Mouse (Mus musculus) cerebellum, adult 9-10 months (tissue): Measurements from ENCODE around the gene Gm1043.

ENCODE experiments used
- DNase-seq: peaks from one replicate; pipeline ENCODE4 v3.0.0; 2022

Gene Gm1043

GRCm38 (mm10) chr5:37085241-37085640 lies at the start of gene Gm1043:
Gm1043 (plus strand) TSS chr5:37085370.
- no peak for DNase-seq

DNA sequence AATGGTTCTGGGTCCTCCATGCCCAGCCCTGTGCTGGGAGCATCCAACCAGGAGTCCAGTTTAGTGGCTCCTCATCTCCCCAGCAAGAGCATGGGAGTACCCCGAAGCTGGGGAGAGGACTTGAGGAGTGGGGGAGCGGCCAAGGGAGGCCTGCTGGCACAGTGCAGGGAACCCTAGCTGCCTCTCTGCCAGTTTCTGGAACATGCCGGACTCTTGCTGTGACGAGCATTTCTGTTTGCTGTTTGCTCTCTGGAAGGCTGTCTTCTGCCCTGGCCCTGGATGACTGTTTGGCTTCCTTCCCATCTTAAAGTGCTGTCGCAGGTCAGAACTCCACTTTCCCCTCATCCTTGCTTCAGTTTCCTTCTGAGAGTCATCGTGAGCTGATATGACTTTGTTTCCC lies 49.3 kb upstream of the Gm1043 start:
- no peak for DNase-seq

DNA sequence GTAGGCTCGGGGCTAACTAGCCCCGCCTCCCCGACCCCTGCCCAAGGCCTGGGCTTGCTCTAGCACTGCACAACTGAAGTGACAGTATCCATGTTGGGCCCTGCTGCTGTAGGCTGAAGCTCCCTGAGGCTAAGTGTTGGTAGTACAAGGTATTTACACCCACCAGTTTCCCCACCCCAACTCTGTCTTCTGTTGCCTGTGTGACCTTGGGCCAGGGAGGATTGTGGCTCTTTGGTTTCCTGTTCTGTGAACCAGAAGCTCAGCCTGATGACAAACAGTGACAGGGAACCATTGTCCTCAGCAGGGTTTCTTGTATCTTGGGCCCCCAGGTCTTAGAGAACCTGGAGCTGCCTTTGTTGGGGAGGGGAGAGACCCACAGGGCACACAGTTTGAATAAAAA lies 48.3 kb upstream of the Gm1043 start:
- no peak for DNase-seq

DNA sequence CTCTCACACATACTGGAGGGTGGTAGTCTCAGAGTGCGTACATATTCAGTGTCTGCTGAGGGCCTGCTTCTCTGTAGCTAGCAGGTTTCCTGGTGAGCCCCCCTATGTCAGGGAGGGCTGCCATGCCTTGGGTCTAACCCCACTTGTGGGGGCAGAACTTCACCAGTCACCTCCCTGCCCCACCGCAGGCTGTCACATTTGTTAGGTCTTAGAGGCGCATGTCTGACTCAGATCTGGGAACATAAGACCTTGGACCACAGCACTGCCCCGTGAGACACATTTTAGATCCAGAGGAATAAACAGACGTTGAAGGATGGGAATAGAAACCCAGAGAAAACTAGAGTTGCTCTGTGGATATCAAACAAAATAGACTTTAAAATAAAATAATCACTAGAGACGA lies 45.3 kb upstream of the Gm1043 start:
- DNase-seq = no peak

DNA sequence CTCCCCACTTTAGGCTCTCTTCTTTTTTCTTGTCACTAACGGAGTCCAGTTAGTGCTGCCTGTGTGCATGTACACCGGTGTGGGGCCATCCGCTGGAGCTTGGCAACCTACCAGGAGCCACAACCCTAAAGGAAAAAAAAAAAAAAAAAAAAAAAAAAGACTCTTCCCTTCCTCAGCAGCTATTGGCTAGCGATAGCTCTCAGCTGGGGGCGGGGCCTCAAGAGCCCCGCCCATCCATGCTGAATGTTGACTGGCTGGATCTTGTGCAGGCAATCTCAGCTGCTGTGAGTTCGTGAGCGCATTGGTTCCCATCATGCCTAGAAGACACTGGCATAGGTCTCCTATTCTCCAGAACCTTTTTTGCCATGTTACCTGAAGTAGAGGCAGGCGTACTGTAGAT lies 44.5 kb upstream of the Gm1043 start:
- DNase-seq = no peak

DNA sequence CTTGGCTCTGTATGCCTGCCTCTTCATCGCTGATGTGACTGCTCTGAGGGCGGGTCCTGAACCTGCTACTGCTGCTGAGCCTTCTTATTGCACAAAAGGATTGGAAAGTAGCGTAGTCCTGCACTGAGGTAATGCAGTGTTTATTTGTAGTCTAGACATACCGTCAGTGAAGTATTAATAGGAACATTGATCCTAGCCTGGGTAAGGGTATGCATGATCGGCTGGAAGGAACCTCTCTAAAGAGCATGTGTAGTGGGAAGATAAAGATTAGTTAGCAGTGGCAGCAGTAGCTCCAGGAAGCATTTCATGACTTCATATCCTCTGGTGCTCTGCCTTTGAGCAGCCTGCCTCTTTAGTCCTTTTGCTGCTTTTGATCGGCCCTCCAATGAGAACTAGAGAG lies 43.5 kb upstream of the Gm1043 start:
- no peak for DNase-seq

- no peak for DNase-seq
These were observed 42.2 kb upstream of the Gm1043 start for GRCm38 (mm10) chr5:37042934-37043333.

DNA sequence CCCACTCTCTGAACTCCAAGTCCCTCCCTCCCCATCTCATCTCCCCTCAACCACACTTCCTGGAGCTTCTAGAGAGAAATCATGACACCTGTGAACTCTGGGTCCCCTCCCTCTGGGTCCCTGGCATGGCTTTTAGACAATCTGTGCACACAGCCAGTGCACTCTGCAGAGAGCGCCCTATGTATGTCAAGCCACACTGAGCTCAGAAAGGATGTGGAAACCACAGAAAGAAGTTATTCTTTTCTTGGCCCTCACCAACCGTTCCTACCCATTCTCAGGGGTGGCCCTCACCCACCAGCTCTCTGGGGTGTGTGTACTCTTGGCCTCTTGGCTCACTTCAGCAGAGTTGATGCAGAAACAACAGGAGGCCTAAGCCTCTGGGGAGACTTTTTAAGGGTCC lies 40.4 kb upstream of the Gm1043 start:
- no peak for DNase-seq

DNA sequence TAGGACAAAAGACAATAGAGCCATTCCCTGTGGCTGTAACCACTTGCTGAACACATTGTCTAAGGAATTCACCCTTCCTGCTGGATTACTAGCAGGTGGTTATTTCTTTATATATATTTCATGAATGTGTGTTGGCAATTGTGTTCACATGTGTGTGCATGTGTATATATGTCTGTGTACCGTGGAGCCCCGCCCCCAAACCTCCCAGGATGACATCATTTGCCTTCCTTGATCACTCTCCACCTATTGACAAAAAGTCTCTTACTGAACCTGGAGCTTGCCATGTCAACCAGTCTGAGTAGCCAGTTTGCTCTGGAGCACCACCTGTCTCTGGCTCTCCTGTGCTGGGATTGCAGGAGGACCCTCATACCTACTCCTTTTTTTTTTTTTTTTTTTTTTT lies 39.6 kb upstream of the Gm1043 start:
- no peak for DNase-seq

GRCm38 (mm10) chr5:37046791-37047190 lies 38.4 kb upstream of the Gm1043 start:
- no peak for DNase-seq

DNA sequence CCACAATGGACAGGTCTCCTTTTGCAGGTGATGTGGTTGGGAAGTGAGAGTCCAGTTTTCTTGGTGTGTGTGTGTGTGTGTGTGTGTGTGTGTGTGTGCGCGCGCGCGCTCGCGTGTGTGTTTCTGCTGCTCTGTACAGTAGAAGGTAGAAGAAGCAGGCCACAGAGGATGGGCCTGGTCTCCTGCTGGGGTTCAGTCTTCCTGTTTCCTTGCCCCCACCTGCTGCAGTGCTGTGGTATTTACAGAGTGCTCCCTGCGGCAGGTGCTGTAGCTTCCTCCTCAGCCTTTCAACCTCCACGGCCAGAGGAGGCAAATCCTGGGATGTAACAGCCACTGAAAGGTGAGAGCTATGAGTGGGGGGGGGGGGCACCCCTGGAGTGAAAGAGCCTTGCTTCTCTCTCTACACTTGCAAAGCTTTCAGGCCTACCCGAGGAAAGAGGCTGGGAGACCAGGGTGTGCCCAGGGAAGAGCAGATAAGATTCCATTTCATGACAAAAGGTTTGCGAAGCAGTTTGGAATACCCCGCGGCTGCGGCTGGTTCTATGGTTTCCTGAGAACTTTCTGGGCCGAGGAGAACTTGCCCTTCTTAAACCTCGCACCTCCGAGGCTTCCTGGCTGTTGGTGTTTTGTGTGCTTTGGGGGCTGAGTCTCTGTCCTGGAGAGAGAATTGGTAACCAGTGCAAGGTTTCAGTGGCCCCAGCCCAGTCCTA lies 37.8 kb upstream of the Gm1043 start:
- no peak for DNase-seq

DNA sequence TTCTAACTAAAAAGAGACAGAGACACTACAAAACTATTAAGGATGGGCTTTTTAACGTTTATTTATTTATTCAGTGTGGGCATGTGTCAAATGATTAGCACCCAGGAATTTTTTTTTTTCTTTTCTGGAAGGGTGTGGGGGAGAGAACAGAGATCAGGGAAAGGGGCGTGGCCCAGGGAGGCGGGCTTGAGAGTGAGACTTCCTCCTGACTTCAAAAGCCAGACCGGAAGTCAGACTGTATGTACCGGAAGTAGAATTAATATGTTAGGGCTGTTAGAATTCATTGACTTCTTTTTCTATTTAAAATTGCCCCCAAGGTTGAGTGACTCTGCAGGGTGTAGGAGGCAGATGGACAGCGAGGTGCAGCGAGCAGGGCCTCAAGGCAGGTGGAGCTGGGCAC lies 37.2 kb upstream of the Gm1043 start:
- DNase-seq = no peak

- no peak for DNase-seq
These were observed 36.1 kb upstream of the Gm1043 start for GRCm38 (mm10) chr5:37049111-37049510.

- DNase-seq = no peak
These were observed 34.4 kb upstream of the Gm1043 start for GRCm38 (mm10) chr5:37050521-37051373.

DNA sequence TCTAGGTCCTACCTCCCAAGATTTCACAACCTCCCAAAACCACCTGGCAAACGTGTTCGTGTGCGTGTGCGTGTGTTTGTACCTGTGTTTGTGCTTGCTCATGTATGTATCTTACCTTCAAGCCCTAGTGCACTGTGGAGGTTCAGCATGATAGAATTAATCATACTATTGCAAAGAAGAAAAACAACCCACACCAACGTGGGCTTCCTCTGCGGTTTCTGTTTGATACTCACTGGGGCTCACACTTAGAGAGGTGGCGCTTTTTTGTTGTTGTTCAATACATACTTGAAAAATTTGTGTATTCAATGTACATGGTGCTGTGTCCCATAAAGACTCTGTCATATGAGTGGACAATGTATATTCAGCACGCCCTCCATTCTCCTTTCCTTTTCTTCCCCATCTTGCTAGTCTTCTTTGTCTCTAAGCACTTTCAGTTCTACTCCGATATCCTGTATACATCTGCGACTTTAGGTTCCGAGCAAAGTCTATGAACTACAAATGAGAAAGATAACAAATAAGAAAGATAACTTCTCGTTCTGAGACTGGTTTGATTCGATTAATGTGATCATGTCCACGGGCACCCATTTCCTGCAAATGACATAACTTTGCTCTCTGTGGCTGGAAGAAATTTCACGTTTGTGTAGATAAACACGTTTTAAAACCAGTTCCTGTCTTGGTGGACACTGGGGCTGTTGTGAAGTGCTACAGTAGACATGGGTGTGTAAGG lies 33.6 kb upstream of the Gm1043 start:
- no peak for DNase-seq

- peak; percentile 69 for DNase-seq
These were observed 32.3 kb upstream of the Gm1043 start for GRCm38 (mm10) chr5:37052846-37053245.

- DNase-seq = no peak
These were observed 29.4 kb upstream of the Gm1043 start for GRCm38 (mm10) chr5:37055789-37056188.

GRCm38 (mm10) chr5:37056471-37056870 lies 28.7 kb upstream of the Gm1043 start:
- DNase-seq = no peak

- DNase-seq = no peak
These were observed 23.6 kb upstream of the Gm1043 start for GRCm38 (mm10) chr5:37061612-37062011.

DNA sequence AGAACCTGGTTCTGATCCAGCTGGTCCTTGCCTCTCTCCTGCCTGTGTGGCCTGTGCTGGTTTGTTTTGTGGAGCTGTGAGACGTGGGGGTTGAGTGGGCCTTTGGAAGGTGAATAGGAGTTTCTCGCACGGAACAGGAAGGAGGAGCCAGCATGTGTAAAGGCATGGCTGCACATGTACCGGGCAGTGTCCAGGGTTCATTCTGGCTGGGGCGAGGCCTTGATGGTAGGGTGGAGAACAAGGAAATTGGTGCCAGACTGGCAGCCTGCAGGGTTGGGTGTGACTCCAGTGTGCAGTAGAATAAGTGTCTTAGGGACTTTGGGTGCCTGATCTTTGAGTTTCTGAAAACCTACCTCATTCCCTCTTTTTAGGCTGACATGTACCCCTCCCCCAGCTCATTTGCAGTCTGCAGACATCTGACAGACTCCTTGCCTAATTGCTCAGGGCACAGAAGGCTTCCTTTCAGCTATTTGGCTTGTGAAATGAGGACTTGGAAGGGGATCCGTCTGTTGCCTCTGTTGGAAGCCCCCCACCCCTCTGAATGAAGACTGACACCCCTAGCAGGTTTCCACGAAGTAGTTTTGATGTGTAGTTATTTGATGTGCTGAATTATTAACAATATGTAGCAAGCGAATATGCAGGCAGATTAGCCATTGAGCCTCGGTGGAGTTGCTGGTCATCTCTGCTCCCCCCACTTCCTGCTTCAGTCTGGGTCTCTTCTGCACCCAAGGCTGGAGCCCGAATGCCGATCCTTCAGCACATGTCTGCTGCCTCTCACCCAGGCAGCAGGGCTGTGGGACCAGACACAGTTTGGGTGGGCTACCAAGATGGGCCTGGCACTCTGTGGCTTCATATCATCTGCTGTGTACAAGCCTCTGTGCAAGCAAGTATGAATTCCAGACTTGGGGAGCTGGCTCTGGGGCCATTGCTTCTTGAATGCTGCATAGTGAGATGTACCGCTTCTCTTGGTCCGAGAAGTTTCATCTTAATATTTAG lies 20.4 kb upstream of the Gm1043 start:
- DNase-seq = no peak

- DNase-seq = no peak
These were observed 18.2 kb upstream of the Gm1043 start for GRCm38 (mm10) chr5:37066703-37067568.
